Mouse (Mus musculus): ENCODE results near the gene Hoxd9. TPM values are rescaled to one million over a fixed set of nuclear protein-coding genes. Genes with fewer than 3 reads are reported as not detected.
A peak's percentile ranks its signal among the peaks of the same experiment; 100 is the strongest.

The Hoxd9 gene
- total RNA-seq, 2 experiments from 2014 or later = not detected

GRCm38 (mm10) chr2:74679980-74680379 lies 17.5 kb upstream of the Hoxd9 start:
- intact Hi-C loops (cut with DNase I) = loop anchor here (10.0 kb wide), 1 partner anchor 1405 kb away; the partner anchor contains the start of gene Sp9
- no peak for DNase-seq (ENCODE audit: low spot score in 2 of 2)

- intact Hi-C loops (cut with DNase I) = no loop called here
- no peak for DNase-seq (ENCODE audit: low spot score in 2 of 2)
Observed at GRCm38 (mm10) chr2:74680561-74681398, 16.7 kb upstream of the Hoxd9 start.

- no peak for DNase-seq (ENCODE audit: low spot score in 2 of 2)
- intact Hi-C loops (cut with DNase I) = no loop called here
Observed at GRCm38 (mm10) chr2:74681594-74682531, 15.7 kb upstream of the Hoxd9 start.

- no peak for DNase-seq (ENCODE audit: low spot score in 2 of 2)
- intact Hi-C loops (cut with DNase I) = no loop called here
Observed at GRCm38 (mm10) chr2:74682796-74683195, 14.7 kb upstream of the Hoxd9 start.

- no peak for DNase-seq (ENCODE audit: low spot score in 2 of 2)
- intact Hi-C loops (cut with DNase I) = no loop called here
Observed at GRCm38 (mm10) chr2:74683471-74683951, 14.0 kb upstream of the Hoxd9 start.

- intact Hi-C loops (cut with DNase I) = no loop called here
Observed at GRCm38 (mm10) chr2:74684106-74684505, 13.4 kb upstream of the Hoxd9 start.

GRCm38 (mm10) chr2:74685059-74685603 lies 12.4 kb upstream of the Hoxd9 start:
- intact Hi-C loops (cut with DNase I) = no loop called here

More at GRCm38 (mm10) chr2:74684106-74684505, 13.4 kb upstream of the Hoxd9 start:
- no peak for DNase-seq (ENCODE audit: low spot score in 2 of 2)

GRCm38 (mm10) chr2:74686301-74686987 lies 11.1 kb upstream of the Hoxd9 start:
- intact Hi-C loops (cut with DNase I) = no loop called here
- peak; percentile 41 to 63 for DNase-seq (ENCODE audit: low spot score in 2 of 2)

More at GRCm38 (mm10) chr2:74685059-74685603, 12.4 kb upstream of the Hoxd9 start:
- DNase-seq (ENCODE audit: low spot score in 2 of 2) = no peak

- DNase-seq (ENCODE audit: low spot score in 2 of 2) = no peak
- intact Hi-C loops (cut with DNase I) = no loop called here
Observed at GRCm38 (mm10) chr2:74686988-74687697, 10.4 kb upstream of the Hoxd9 start.

- intact Hi-C loops (cut with DNase I) = no loop called here
- no peak for DNase-seq (ENCODE audit: low spot score in 2 of 2)
Observed at GRCm38 (mm10) chr2:74687698-74688555, 9.6 kb upstream of the Hoxd9 start.

- DNase-seq (ENCODE audit: low spot score in 2 of 2) = no peak
- intact Hi-C loops (cut with DNase I) = no loop called here
Observed at GRCm38 (mm10) chr2:74688795-74689573, 8.5 kb upstream of the Hoxd9 start.

- DNase-seq (ENCODE audit: low spot score in 2 of 2) = no peak
- intact Hi-C loops (cut with DNase I) = no loop called here
Observed at GRCm38 (mm10) chr2:74689574-74690337, 7.8 kb upstream of the Hoxd9 start.

GRCm38 (mm10) chr2:74690338-74690716 lies 7.2 kb upstream of the Hoxd9 start:
- intact Hi-C loops (cut with DNase I) = no loop called here

GRCm38 (mm10) chr2:74691022-74691951 lies 6.2 kb upstream of the Hoxd9 start, which contains the start of gene Hoxd10:
Gene Hoxd10, plus strand, starts transcription at chr2:74691924.
- intact Hi-C loops (cut with DNase I) = no loop called here
- no peak for DNase-seq (ENCODE audit: low spot score in 2 of 2)

More at GRCm38 (mm10) chr2:74690338-74690716, 7.2 kb upstream of the Hoxd9 start:
- no peak for DNase-seq (ENCODE audit: low spot score in 2 of 2)

Measured in left cerebral cortex, postnatal 14 days (tissue).